Mouse (Mus musculus): ENCODE measurements around the gene Astn2.

Gene Astn2

GRCm38 (mm10) chr4:66404201-66404711 is at the start of gene Astn2:
TSS of gene Astn2 (minus strand) at chr4:66404611.
- DNase-seq (ENCODE audit: extremely low spot score, low spot score): no peak

GRCm38 (mm10) chr4:66450115-66450514 is 45.7 kb upstream of the Astn2 start:
- DNase-seq (ENCODE audit: extremely low spot score, low spot score): peak; percentile 22

- DNase-seq (ENCODE audit: extremely low spot score, low spot score): no peak
Measured at GRCm38 (mm10) chr4:66431256-66431655, 26.8 kb upstream of the Astn2 start.

- DNase-seq (ENCODE audit: extremely low spot score, low spot score): no peak
Measured at GRCm38 (mm10) chr4:66425804-66426203, 21.4 kb upstream of the Astn2 start.

- no peak for DNase-seq (ENCODE audit: extremely low spot score, low spot score)
Measured at GRCm38 (mm10) chr4:66414778-66415177, 10.4 kb upstream of the Astn2 start.

GRCm38 (mm10) chr4:66405086-66405485 is 675 bp upstream of the Astn2 start:
- DNase-seq (ENCODE audit: extremely low spot score, low spot score): no peak

GRCm38 (mm10) chr4:66403708-66404200 is 657 bp downstream of the Astn2 start:
- DNase-seq (ENCODE audit: extremely low spot score, low spot score): peak; percentile 74

- DNase-seq (ENCODE audit: extremely low spot score, low spot score): no peak
Measured at GRCm38 (mm10) chr4:66403116-66403707, 1.2 kb downstream of the Astn2 start.

GRCm38 (mm10) chr4:66402611-66403010 is 1.8 kb downstream of the Astn2 start:
- peak; percentile 64 for DNase-seq (ENCODE audit: extremely low spot score, low spot score)

GRCm38 (mm10) chr4:66401186-66401681 is 3.2 kb downstream of the Astn2 start:
- no peak for DNase-seq (ENCODE audit: extremely low spot score, low spot score)

GRCm38 (mm10) chr4:66399066-66399465 is 5.3 kb downstream of the Astn2 start:
- peak; percentile 30 for DNase-seq (ENCODE audit: extremely low spot score, low spot score)

GRCm38 (mm10) chr4:66397216-66397615 is 7.2 kb downstream of the Astn2 start:
- DNase-seq (ENCODE audit: extremely low spot score, low spot score): no peak

- DNase-seq (ENCODE audit: extremely low spot score, low spot score): no peak
Measured at GRCm38 (mm10) chr4:66393294-66393693, 11.1 kb downstream of the Astn2 start.

- no peak for DNase-seq (ENCODE audit: extremely low spot score, low spot score)
Measured at GRCm38 (mm10) chr4:66390480-66390879, 13.9 kb downstream of the Astn2 start.

- no peak for DNase-seq (ENCODE audit: extremely low spot score, low spot score)
Measured at GRCm38 (mm10) chr4:66378586-66378985, 25.8 kb downstream of the Astn2 start.

GRCm38 (mm10) chr4:66370557-66371071 is 33.8 kb downstream of the Astn2 start:
- DNase-seq (ENCODE audit: extremely low spot score, low spot score): no peak

GRCm38 (mm10) chr4:66365500-66365899 is 38.9 kb downstream of the Astn2 start:
- DNase-seq (ENCODE audit: extremely low spot score, low spot score): peak; percentile 24

GRCm38 (mm10) chr4:66344632-66345031 is 59.8 kb downstream of the Astn2 start:
- DNase-seq (ENCODE audit: extremely low spot score, low spot score): no peak

- DNase-seq (ENCODE audit: extremely low spot score, low spot score): no peak
Measured at GRCm38 (mm10) chr4:66337443-66337842, 67.0 kb downstream of the Astn2 start.

- DNase-seq (ENCODE audit: extremely low spot score, low spot score): no peak
Measured at GRCm38 (mm10) chr4:66330600-66331285, 73.7 kb downstream of the Astn2 start.

GRCm38 (mm10) chr4:66321051-66321450 is 83.4 kb downstream of the Astn2 start:
- DNase-seq (ENCODE audit: extremely low spot score, low spot score): no peak

- no peak for DNase-seq (ENCODE audit: extremely low spot score, low spot score)
Measured at GRCm38 (mm10) chr4:66314806-66315484, 89.5 kb downstream of the Astn2 start.
